9 mouse cellular contexts compared by ENCODE assay signal in genomic region chr5:130266651-130267050, GRCm38 (mm10). TPM values are rescaled to one million over a fixed set of nuclear protein-coding genes. Genes with fewer than 3 reads are reported as not detected.
DNase-seq lines count a peak whose midpoint lies in the region; ATAC-seq lines count a peak whose summit lies in the region.
"Had no signal": no experiment of that assay in that cellular context is flagged by ENCODE, and none has a peak within 500 bp of the region (broad histone marks: within the 10 kb centered on the region; RNA-seq: fewer than 3 reads in every experiment).

No protein-coding gene starts in this region.

- H3K27me3 ChIP-seq in midbrain, embryonic 10.5 days (ENCODE audit: low read depth, poor library complexity, severe bottlenecking), result no peaks in the 10 kb centered on the region
- no peaks in the 10 kb centered on the region for H3K27me3 ChIP-seq in midbrain, embryonic 13.5 days
- no peaks in the 10 kb centered on the region for H3K27me3 ChIP-seq in liver, embryonic 12.5 days (replicated peaks)
- no peaks in the 10 kb centered on the region for H3K27me3 ChIP-seq in heart, embryonic 12.5 days (replicated peaks)
- H3K27me3 ChIP-seq: hindbrain, embryonic 15.5 days had no signal

- 86% methylated on average over 7 of the region's 7 CpGs for WGBS in midbrain, embryonic 10.5 days
- WGBS in midbrain, embryonic 13.5 days, result 85% methylated on average over 7 of the region's 7 CpGs
- WGBS in liver, embryonic 12.5 days (ENCODE audit: insufficient replicate concordance), result 52% methylated on average over 7 of the region's 7 CpGs
- 84% methylated on average over 7 of the region's 7 CpGs for WGBS in heart, embryonic 12.5 days

- no peaks in the 10 kb centered on the region for H3K4me1 ChIP-seq in midbrain, embryonic 10.5 days
- H3K4me1 ChIP-seq in midbrain, embryonic 13.5 days (replicated peaks), result no peaks in the 10 kb centered on the region
- peaks cover 20% of the 10 kb centered on the region for H3K4me1 ChIP-seq in liver, embryonic 12.5 days
- H3K4me1 ChIP-seq in heart, embryonic 12.5 days (replicated peaks), result no peaks in the 10 kb centered on the region
- H3K4me1 ChIP-seq: hindbrain, embryonic 15.5 days had no signal

- H3K36me3 ChIP-seq in midbrain, embryonic 10.5 days, result peaks cover 91% of the 10 kb centered on the region
- peaks cover 77% of the 10 kb centered on the region for H3K36me3 ChIP-seq in midbrain, embryonic 13.5 days
- H3K36me3 ChIP-seq in liver, embryonic 12.5 days, result peaks cover 92% of the 10 kb centered on the region
- H3K36me3 ChIP-seq in heart, embryonic 12.5 days, result peaks cover 67% of the 10 kb centered on the region

- no peaks in the 10 kb centered on the region for H3K9me3 ChIP-seq in midbrain, embryonic 10.5 days (replicated peaks)
- H3K9me3 ChIP-seq in midbrain, embryonic 13.5 days, result no peaks in the 10 kb centered on the region
- no peaks in the 10 kb centered on the region for H3K9me3 ChIP-seq in liver, embryonic 12.5 days (replicated peaks)
- peaks cover 6% of the 10 kb centered on the region; the same call in 1 of the 2 replicates for H3K9me3 ChIP-seq in heart, embryonic 12.5 days (replicated peaks)
- H3K9me3 ChIP-seq: hindbrain, embryonic 15.5 days had no signal

- no peak overlapping the region for H3K9ac ChIP-seq in midbrain, embryonic 13.5 days (replicated peaks)
- H3K9ac ChIP-seq in liver, embryonic 12.5 days, result no peak overlapping the region
- no peak overlapping the region for H3K9ac ChIP-seq in heart, embryonic 12.5 days
- H3K9ac ChIP-seq: hindbrain, embryonic 15.5 days had no signal

- H3K27ac ChIP-seq in midbrain, embryonic 10.5 days (replicated peaks), result no peak overlapping the region
- no peak overlapping the region for H3K27ac ChIP-seq in midbrain, embryonic 13.5 days
- no peak overlapping the region for H3K27ac ChIP-seq in liver, embryonic 12.5 days
- H3K27ac ChIP-seq in heart, embryonic 12.5 days (ENCODE audit: poor library complexity, severe bottlenecking), result no peak overlapping the region
- H3K27ac ChIP-seq: hindbrain, embryonic 15.5 days had no signal

- DNase-seq in cerebellum, adult 18-20 months, result peak; percentile 28 to 47
- peak; percentile 34 for DNase-seq in midbrain, embryonic 10.5 days (ENCODE audit: low spot score)
- DNase-seq in c-Kit-positive CD71-positive TER-119-positive erythroid progenitor cells, embryonic 14.5 days (ENCODE audit: low spot score), result peak; percentile 77
- peak; percentile 50 for DNase-seq in thymus, postnatal 0 days (ENCODE audit: low spot score)

- no peak overlapping the region for H3K4me2 ChIP-seq in midbrain, embryonic 13.5 days (replicated peaks)
- no peak overlapping the region for H3K4me2 ChIP-seq in liver, embryonic 12.5 days
- H3K4me2 ChIP-seq in heart, embryonic 12.5 days, result no peak overlapping the region
- H3K4me2 ChIP-seq: hindbrain, embryonic 15.5 days had no signal

- H3K4me3 ChIP-seq in midbrain, embryonic 10.5 days, result no peak overlapping the region
- no peak overlapping the region for H3K4me3 ChIP-seq in midbrain, embryonic 13.5 days (replicated peaks)
- H3K4me3 ChIP-seq in liver, embryonic 12.5 days, result no peak overlapping the region
- no peak overlapping the region for H3K4me3 ChIP-seq in heart, embryonic 12.5 days
- H3K4me3 ChIP-seq: hindbrain, embryonic 15.5 days had no signal

- ATAC-seq in cerebellum, adult (ENCODE audit: insufficient number of reproducible peaks, low FRiP score, low TSS enrichment), result no peak
- ATAC-seq in midbrain, embryonic 13.5 days, result no peak
- ATAC-seq in liver, embryonic 12.5 days, result peak; percentile 73
- no peak for ATAC-seq in heart, embryonic 12.5 days (ENCODE audit: insufficient number of reproducible peaks, low FRiP score)

RNA-seq across cellular contexts. Expression of gene Tyw1, which starts 11.2 kb away (rescaled TPM):
- polyA plus RNA-seq in midbrain, embryonic 10.5 days (2016; fragmentation: Nextera tagmentation; extraction: Ambion mirVana), result 35.0 and 36.1 TPM in 2 replicates
- 24.8 and 25.4 TPM in 2 replicates for polyA plus RNA-seq in midbrain, embryonic 13.5 days (2015; fragmentation: Nextera tagmentation; extraction: Ambion mirVana)
- 21.2 and 21.6 TPM in 2 replicates for polyA plus RNA-seq in liver, embryonic 12.5 days (2016; fragmentation: Nextera tagmentation; extraction: Ambion mirVana)
- 24.3 and 25.2 TPM in 2 replicates for polyA plus RNA-seq in thymus, postnatal 0 days (2015; fragmentation: Nextera tagmentation; extraction: Ambion mirVana)
- 17.7 and 18.9 TPM in 2 replicates for polyA plus RNA-seq in heart, embryonic 12.5 days (2016; fragmentation: Nextera tagmentation; extraction: Ambion mirVana)

RNA-seq across cellular contexts. Expression of gene Sbds, which starts 11.3 kb away (rescaled TPM):
- polyA plus RNA-seq in midbrain, embryonic 10.5 days (2016; fragmentation: Nextera tagmentation; extraction: Ambion mirVana), result 77.6 and 80.9 TPM in 2 replicates
- 61.2 and 63.6 TPM in 2 replicates for polyA plus RNA-seq in midbrain, embryonic 13.5 days (2015; fragmentation: Nextera tagmentation; extraction: Ambion mirVana)
- polyA plus RNA-seq in liver, embryonic 12.5 days (2016; fragmentation: Nextera tagmentation; extraction: Ambion mirVana), result 64.5 and 68.1 TPM in 2 replicates
- 84.0 and 91.6 TPM in 2 replicates for polyA plus RNA-seq in thymus, postnatal 0 days (2015; fragmentation: Nextera tagmentation; extraction: Ambion mirVana)
- 62.8 and 65.3 TPM in 2 replicates for polyA plus RNA-seq in heart, embryonic 12.5 days (2016; fragmentation: Nextera tagmentation; extraction: Ambion mirVana)

RNA-seq across cellular contexts. Expression of gene Tmem248, which starts 49.8 kb away (rescaled TPM):
- 37.0 and 37.5 TPM in 2 replicates for polyA plus RNA-seq in midbrain, embryonic 10.5 days (2016; fragmentation: Nextera tagmentation; extraction: Ambion mirVana)
- 22.7 and 24.0 TPM in 2 replicates for polyA plus RNA-seq in midbrain, embryonic 13.5 days (2015; fragmentation: Nextera tagmentation; extraction: Ambion mirVana)
- polyA plus RNA-seq in liver, embryonic 12.5 days (2016; fragmentation: Nextera tagmentation; extraction: Ambion mirVana), result 45.4 and 46.4 TPM in 2 replicates
- 27.8 and 39.5 TPM in 2 replicates for polyA plus RNA-seq in thymus, postnatal 0 days (2015; fragmentation: Nextera tagmentation; extraction: Ambion mirVana)
- polyA plus RNA-seq in heart, embryonic 12.5 days (2016; fragmentation: Nextera tagmentation; extraction: Ambion mirVana), result 41.5 and 43.6 TPM in 2 replicates
